Mouse (Mus musculus): ENCODE data around the gene Gm49383. TPM values are rescaled to one million over a fixed set of nuclear protein-coding genes. Genes with fewer than 3 reads are reported as not detected.
"Not testable (repeated sequence)": the region's sequence is repeated elsewhere in the genome, so short reads cannot be mapped to it uniquely, and the experiment has no call there.

Gene Gm49383
- polyA plus RNA-seq, 1 experiment from 2014 or later, result 35.5 TPM

DNA sequence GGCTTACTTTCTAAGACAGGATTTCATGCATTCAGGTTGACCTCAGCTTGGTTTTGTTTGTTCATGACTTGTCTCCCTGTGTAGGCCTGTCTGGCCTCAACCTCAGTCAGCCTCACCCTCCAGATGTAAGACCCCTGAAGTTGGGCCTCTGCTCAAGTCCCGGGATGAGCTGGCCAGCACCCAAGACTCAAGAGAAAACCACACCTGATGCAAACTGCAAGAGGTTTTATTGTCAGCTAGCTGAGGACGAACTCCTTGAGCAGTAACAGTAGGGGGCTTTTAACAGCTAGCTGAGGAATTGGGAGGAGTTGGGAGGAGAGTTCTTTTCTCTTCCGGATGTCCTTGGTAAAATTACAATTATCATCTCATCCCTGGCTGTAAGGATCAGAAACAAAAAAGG lies 19.4 kb downstream of the Gm49383 start:
- Histone ChIP-seq H3K9me3 (no peaks in the 10 kb centered on the region), H3K27me3 (no peaks in the 10 kb centered on the region), H3K4me2 (no peak overlapping the region), H3K4me1 (no peaks in the 10 kb centered on the region), H3K4me3 (no peak overlapping the region), H3K36me3 (peaks cover 29% of the 10 kb centered on the region), H3K9ac (no peak overlapping the region), H3K27ac (no peak overlapping the region)
- WGBS, result 78% methylated on average over 3 of the region's 3 CpGs
- no peak for ATAC-seq (ENCODE audit: borderline replicate concordance, extremely low read depth, low FRiP score, low TSS enrichment)

DNA sequence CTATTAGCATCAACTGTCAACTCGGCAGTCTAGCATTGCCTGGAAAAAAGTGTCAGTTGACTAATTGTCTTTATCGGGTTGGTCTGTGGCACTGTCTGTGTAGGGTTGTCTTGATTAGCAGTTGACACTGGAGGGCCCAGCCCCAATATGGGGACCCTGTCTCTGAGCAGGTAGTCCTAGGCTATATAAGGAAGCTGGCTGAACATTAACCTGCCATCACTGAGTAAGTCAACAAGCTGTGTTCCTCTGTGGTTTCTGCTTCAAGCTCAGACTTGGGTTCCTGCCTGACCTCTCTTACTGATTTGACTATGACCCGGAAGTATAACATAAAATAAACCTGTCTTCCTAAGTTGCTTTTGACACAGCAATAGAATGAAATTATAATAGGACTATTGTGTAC lies 20.9 kb downstream of the Gm49383 start:
- Histone ChIP-seq H3K9me3 (no peaks in the 10 kb centered on the region), H3K36me3 (peaks cover 23% of the 10 kb centered on the region), H3K27me3 (no peaks in the 10 kb centered on the region), H3K4me2 (no peak overlapping the region), H3K4me3 (no peak overlapping the region), H3K4me1 (no peaks in the 10 kb centered on the region), H3K9ac (no peak overlapping the region), H3K27ac (no peak overlapping the region)
- ATAC-seq (ENCODE audit: borderline replicate concordance, extremely low read depth, low FRiP score, low TSS enrichment), result no peak
- WGBS, result 89% methylated on average over 3 of the region's 3 CpGs

DNA sequence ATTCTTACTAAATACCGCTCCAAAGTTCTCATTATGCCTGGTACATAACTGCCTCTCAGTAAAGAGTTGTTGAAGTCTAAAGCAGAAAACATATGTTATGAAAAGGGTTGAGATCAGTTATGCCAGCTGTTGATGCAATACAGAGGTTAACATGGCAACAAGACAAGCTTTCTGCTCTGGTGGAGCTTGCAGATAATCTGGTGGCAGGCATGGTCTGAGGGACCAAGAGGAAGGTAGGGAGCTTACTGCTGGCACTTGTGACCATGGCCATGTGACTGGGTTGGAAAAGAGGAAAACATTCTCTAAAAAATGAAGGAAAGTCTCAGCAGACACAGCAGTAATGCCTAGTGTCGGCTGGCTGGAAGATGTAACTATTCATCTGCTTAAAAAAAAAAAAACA lies 25.6 kb downstream of the Gm49383 start:
- H3K9me3 ChIP-seq, result no peaks in the 10 kb centered on the region
- WGBS, result 93% methylated on average over 2 of the region's 2 CpGs
- H3K9ac ChIP-seq, result no peak overlapping the region
- no peaks in the 10 kb centered on the region for H3K27me3 ChIP-seq
- H3K4me2 ChIP-seq, result no peak overlapping the region
- ATAC-seq (ENCODE audit: borderline replicate concordance, extremely low read depth, low FRiP score, low TSS enrichment), result no peak
- H3K36me3 ChIP-seq, result peaks cover 23% of the 10 kb centered on the region
- no peak overlapping the region for H3K27ac ChIP-seq
- no peak overlapping the region for H3K4me3 ChIP-seq
- H3K4me1 ChIP-seq, result peaks cover 18% of the 10 kb centered on the region

DNA sequence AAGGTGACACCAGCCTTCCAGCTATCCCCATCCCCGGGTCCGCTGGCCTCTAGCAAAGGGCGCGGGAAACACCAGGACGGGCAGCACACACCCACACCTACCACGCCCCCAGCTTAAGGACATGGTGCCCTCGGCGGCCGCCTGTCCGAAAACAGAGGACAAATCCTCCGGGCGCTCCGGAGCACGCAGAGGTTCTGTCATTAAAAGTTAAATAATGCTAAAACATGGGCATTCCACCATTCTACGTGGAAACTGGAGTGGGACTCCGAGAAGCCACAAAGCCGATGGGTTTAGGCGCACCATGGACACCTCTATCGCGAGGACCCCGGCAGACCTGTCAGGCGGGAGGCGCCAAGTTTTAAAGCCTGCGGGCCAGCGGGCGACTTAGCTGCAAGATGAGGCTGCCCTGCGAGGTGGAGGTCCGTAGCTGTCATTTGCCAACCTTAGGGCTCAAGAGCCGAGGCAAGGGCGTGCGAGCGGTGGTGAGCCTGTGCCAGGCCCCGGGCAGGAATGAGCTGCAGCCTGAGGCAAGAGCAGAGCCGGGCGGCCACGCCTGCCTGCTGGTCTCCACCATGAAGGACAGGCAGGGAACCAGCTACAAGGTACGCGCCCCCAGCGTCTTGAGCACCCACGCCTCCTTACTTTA lies 28.3 kb downstream of the Gm49383 start, which contains the start of gene Lrr1:
Gene Lrr1, plus strand, starts transcription at position 354 of the 646 bp plus-strand sequence.
- peak within 1 kb of the TSS; percentile 70 for H3K9ac ChIP-seq
- H3K36me3 ChIP-seq, result peaks cover 11% of the 10 kb centered on the region
- H3K9me3 ChIP-seq, result no peaks in the 10 kb centered on the region
- no peaks in the 10 kb centered on the region for H3K27me3 ChIP-seq
- peak within 1 kb of the TSS; percentile 69 for H3K4me3 ChIP-seq
- H3K4me1 ChIP-seq, result peaks cover 18% of the 10 kb centered on the region
- H3K4me2 ChIP-seq, result peak within 1 kb of the TSS; percentile 88
- peak; percentile 90 for ATAC-seq (ENCODE audit: borderline replicate concordance, extremely low read depth, low FRiP score, low TSS enrichment)
- WGBS, result under 1% methylated on average over 40 of the region's 40 CpGs
- H3K27ac ChIP-seq, result peak within 1 kb of the TSS; percentile 69; the same call in 1 of the 2 replicates

DNA sequence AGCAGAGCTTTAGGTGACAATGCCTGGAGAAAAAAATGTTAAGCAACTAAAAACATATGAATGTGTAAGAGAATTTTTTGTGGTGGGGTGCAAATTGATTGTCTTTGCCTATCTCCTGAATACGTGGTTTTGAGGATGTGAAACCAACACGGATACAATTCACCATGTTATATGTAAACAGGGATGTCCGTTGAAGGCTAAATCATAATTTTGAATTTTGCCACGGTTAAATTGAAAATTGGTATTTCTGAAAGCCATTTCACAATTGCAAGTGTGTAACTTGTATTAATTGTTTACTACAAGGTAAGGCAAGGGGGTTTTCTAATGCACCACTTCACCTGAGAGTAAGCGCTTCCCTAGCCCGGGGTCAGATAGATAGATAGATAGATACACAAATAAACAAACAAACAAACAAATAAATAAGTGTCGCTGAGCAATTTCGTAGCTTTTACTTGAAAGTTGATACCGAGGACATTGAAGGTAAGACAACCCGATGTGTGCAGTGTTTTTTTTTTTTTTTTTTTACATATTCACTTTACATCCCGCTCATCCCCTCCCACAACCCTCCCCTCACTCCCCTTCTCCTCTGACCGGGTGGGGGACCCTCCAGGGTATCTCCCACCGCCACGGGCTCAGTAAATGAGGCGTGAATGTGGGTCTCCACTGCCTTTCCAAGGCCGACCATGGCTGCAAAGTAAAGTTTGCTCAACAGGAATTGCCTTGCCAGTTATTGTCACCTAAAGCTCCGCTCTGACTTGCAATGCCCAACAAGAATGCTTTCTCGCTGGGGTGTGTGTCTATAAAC lies 29.0 kb downstream of the Gm49383 start:
- Histone ChIP-seq H3K4me3 (peak overlapping the region; percentile 69), H3K4me1 (peaks cover 18% of the 10 kb centered on the region), H3K27ac (no peak overlapping the region), H3K9ac (peak overlapping the region; percentile 70), H3K36me3 (peaks cover 5% of the 10 kb centered on the region; the same call in 1 of the 2 replicates), H3K27me3 (no peaks in the 10 kb centered on the region), H3K4me2 (peak overlapping the region; percentile 88), H3K9me3 (no peaks in the 10 kb centered on the region)
- 5% methylated on average over 18 of the region's 18 CpGs for WGBS
- ATAC-seq (ENCODE audit: borderline replicate concordance, extremely low read depth, low FRiP score, low TSS enrichment), result peak; percentile 32; the same call in 1 of the 2 replicates

DNA sequence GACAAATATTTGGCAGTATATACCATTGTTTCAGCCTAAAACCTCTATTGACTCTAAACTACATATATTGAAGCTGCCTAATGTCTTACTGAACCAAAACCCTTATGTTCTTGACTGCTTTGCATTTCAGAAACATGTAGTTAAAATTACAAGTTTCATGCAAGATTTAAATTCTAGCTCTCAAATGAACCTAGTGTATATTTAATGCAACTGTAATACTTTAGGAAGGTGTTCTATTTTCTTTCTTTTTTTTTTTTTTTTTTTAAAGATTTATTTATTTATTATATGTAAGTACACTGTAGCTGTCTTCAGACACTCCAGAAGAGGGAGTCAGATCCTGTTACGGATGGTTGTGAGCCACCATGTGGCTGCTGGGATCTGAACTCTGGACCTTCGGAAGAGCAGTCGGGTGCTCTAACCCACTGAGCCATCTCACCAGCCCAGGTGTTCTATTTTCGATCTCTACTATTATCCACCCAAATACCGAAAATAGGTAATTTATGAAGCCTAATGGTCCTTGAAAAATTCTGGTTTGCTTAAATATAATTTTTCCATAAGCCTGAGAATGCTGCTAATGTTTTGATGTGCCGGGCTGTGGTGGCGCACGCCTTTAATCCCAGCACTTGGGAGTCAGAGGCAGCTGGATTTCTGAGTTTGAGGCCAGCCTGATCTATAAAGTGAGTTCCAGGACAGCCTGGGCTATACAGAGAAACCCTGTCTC lies 29.9 kb downstream of the Gm49383 start:
- H3K27ac ChIP-seq; ATAC-seq (ENCODE audit: borderline replicate concordance, extremely low read depth, low FRiP score, low TSS enrichment); H3K4me2 ChIP-seq; H3K36me3 ChIP-seq; H3K4me3 ChIP-seq; H3K27me3 ChIP-seq; H3K9ac ChIP-seq; H3K9me3 ChIP-seq: not testable (repeated sequence)
- WGBS, result 69% methylated on average over 8 of the region's 8 CpGs
- peaks cover 18% of the 10 kb centered on the region for H3K4me1 ChIP-seq

DNA sequence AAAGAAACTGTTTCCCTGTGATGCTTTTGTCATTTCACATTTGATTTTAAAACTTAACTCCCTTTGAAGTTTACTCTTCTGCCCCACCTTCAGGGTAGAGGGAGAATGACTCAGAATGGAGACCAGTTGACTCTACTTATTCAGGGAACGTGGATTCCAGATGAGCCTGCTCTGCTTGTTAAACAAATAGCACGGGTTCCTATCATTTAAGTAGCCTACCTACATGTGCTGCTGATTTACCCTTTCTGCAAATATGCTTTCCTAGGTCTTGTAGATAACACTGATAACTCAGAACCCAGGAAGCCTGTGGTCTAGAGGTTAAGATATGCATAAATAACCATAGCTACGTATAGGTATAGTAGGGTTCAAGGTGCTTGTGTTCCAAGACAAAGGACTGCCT lies 32.0 kb downstream of the Gm49383 start:
- H3K36me3 ChIP-seq, result no peaks in the 10 kb centered on the region
- no peak overlapping the region for H3K9ac ChIP-seq
- no peaks in the 10 kb centered on the region for H3K27me3 ChIP-seq
- H3K27ac ChIP-seq, result no peak overlapping the region
- H3K4me3 ChIP-seq, result no peak overlapping the region
- no peak for ATAC-seq (ENCODE audit: borderline replicate concordance, extremely low read depth, low FRiP score, low TSS enrichment)
- no peak overlapping the region for H3K4me2 ChIP-seq
- peaks cover 15% of the 10 kb centered on the region for H3K4me1 ChIP-seq
- H3K9me3 ChIP-seq, result no peaks in the 10 kb centered on the region
- WGBS, result 35% methylated on average over 3 of the region's 3 CpGs

DNA sequence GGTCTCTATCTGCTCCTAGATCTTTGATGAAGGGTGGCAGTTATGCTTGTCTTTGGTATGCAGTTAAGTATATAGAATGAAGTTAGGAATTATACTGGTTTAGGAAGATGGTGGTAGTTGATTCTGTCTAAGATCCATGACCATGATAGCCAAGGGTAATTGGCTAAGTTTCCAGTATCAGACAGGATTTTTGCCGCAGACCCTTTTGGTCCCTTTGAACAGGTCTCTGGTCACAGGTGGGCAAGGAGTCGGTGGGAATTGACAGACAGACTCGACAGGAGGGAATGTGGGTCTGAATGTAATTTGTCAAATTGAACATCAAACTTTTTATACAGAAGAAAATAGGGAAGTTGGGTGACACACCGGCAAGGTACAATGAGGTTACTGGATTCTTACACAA lies 33.3 kb downstream of the Gm49383 start:
- not testable (repeated sequence) for H3K9me3 ChIP-seq; H3K36me3 ChIP-seq; H3K4me3 ChIP-seq; H3K27me3 ChIP-seq; ATAC-seq (ENCODE audit: borderline replicate concordance, extremely low read depth, low FRiP score, low TSS enrichment); H3K4me2 ChIP-seq; H3K27ac ChIP-seq; H3K4me1 ChIP-seq; H3K9ac ChIP-seq
- WGBS, result 84% methylated on average over 4 of the region's 4 CpGs

DNA sequence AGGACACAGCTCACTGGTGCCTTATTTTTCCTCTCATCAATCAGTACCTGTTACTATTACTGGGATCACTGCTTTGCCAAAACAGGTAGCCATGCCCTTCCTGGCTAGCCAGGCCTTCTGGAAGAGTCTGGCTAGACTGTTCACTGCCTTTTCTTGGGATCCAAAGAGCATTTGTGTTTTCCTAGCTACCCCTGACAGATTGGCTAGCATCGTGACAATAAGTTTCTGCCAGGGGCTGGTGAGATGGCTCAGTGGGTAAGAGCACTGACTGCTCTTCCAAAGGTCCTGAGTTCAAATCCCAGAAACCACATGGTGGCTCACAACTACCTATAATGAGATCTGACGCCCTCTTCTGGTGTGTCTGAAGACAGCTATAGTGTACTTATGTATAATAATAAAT lies 36.2 kb downstream of the Gm49383 start:
- ATAC-seq (ENCODE audit: borderline replicate concordance, extremely low read depth, low FRiP score, low TSS enrichment); H3K4me2 ChIP-seq; H3K4me3 ChIP-seq; H3K27me3 ChIP-seq; H3K27ac ChIP-seq; H3K9me3 ChIP-seq; H3K9ac ChIP-seq: not testable (repeated sequence)
- WGBS, result 66% methylated on average over 2 of the region's 2 CpGs
- peaks cover 12% of the 10 kb centered on the region; the same call in 1 of the 2 replicates for H3K4me1 ChIP-seq
- peaks cover 18% of the 10 kb centered on the region for H3K36me3 ChIP-seq

DNA sequence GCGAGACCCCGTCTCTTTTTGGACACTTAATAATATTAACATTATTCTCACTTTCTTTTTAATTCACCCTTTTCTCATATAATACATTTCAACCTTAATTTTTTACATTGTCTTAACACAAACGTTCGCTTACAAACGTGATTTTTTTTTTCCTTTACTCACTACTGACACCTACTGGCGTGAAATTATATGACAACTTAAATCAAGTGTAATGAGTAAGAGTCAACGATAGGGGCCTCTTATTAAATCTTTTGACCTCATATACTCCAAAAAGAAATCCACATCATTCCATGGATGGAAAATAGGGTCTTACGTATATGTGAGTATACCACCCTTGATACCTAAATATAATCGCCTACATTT lies 37.3 kb downstream of the Gm49383 start:
- Histone ChIP-seq H3K9me3 (no peaks in the 10 kb centered on the region), H3K4me2 (peak overlapping the region; percentile 40), H3K4me3 (peak overlapping the region; percentile 78), H3K27ac (peak overlapping the region; percentile 61; the same call in 1 of the 2 replicates), H3K27me3 (no peaks in the 10 kb centered on the region), H3K9ac (no peak overlapping the region), H3K4me1 (peaks cover 12% of the 10 kb centered on the region; the same call in 1 of the 2 replicates), H3K36me3 (peaks cover 19% of the 10 kb centered on the region)
- no peak for ATAC-seq (ENCODE audit: borderline replicate concordance, extremely low read depth, low FRiP score, low TSS enrichment)
- 4% methylated on average over 9 of the region's 9 CpGs for WGBS

DNA sequence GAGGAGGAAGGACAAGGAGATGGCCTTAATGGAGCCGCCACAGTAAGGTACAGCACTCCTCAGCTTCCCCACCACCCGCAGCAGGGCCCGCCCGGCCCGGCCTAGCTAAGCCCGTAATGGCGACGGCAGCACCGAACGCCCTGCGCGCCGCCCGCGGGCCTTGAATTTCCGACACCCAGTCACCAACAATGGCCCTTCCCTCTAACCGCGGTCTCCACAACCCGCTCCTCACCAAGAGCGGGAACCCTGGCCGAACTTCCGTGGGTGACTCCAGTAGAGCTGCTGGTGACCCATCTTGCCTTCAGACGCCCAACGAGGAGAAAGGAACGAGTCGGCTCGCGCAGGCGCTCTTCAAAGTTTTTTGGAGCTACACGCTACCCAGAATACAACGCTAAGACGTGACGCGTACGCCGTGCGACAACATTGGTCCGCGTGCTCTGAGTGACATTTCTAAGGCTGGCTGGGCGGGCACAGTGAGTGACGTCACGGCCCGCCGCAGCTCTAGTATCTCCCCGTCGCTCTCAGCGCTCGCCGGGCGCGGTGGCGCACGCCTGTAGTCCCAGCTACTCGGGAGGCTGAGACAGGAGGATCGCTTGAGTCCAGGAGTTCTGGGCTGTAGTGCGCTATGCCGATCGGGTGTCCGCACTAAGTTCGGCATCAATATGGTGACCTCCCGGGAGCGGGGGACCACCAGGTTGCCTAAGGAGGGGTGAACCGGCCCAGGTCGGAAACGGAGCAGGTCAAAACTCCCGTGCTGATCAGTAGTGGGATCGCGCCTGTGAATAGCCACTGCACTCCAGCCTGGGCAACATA lies 37.9 kb downstream of the Gm49383 start, which contains the start of gene Rps29:
Gene Rps29, minus strand, starts transcription at position 422 of the 813 bp plus-strand sequence.
- peak within 1 kb of the TSS; percentile 63 for H3K4me2 ChIP-seq
- peak; percentile 99 for ATAC-seq (ENCODE audit: borderline replicate concordance, extremely low read depth, low FRiP score, low TSS enrichment)
- peak within 1 kb of the TSS; percentile 78 for H3K4me3 ChIP-seq
- peaks cover 19% of the 10 kb centered on the region for H3K36me3 ChIP-seq
- under 1% methylated on average over 63 of the region's 68 CpGs for WGBS
- peaks cover 12% of the 10 kb centered on the region; the same call in 1 of the 2 replicates for H3K4me1 ChIP-seq
- H3K27me3 ChIP-seq, H3K9me3 ChIP-seq: not testable (repeated sequence)
- peak within 1 kb of the TSS; percentile 84 for H3K9ac ChIP-seq
- H3K27ac ChIP-seq, result peak within 1 kb of the TSS; percentile 91
